Mouse (Mus musculus) testis, adult 2 months (tissue): ENCODE data around the gene Ube3b. TPM values are rescaled to one million over a fixed set of nuclear protein-coding genes. Genes with fewer than 3 reads are reported as not detected.

Source experiments
- H3K27ac ChIP-seq: fragments of 200-500 bp; 2 replicates; pipeline ENCODE4 v1.5.1; 2012; ENCODE audit warnings: low read depth, low read length; ENCODE audit not compliant: control insufficient read depth, insufficient read depth
- H3K27me3 ChIP-seq: fragments of 200-500 bp; 2 replicates; pipeline ENCODE4 v1.6.1; 2012; ENCODE audit warnings: mild to moderate bottlenecking, low read length, moderate library complexity; ENCODE audit not compliant: control insufficient read depth, insufficient read depth
- H3K36me3 ChIP-seq: fragments of 200-500 bp; 2 replicates; pipeline ENCODE4 v1.6.1; 2012; ENCODE audit warnings: mild to moderate bottlenecking, low read length; ENCODE audit not compliant: control insufficient read depth, insufficient read depth
- H3K4me1 ChIP-seq: fragments of 200-500 bp; 2 replicates; pipeline ENCODE4 v1.6.1; 2012; ENCODE audit warnings: low read length; ENCODE audit not compliant: control insufficient read depth, insufficient read depth
- H3K4me3 ChIP-seq: fragments of 200-500 bp; 2 replicates; pipeline ENCODE4 v1.5.1; 2012; ENCODE audit warnings: low read depth, mild to moderate bottlenecking, low read length, moderate library complexity, mixed read lengths; ENCODE audit not compliant: control insufficient read depth
- CTCF ChIP-seq: fragments of 200-500 bp; IDR thresholded peaks from 2 replicates; pipeline ENCODE4 v1.5.1; 2012; ENCODE audit warnings: low read depth, mild to moderate bottlenecking, inconsistent platforms, low read length, moderate library complexity; ENCODE audit not compliant: control insufficient read depth, insufficient read depth, insufficient replicate concordance
- POLR2A ChIP-seq: fragments of 200-500 bp; IDR thresholded peaks from 2 replicates; pipeline ENCODE4 v1.6.1; 2012; ENCODE audit warnings: low read depth, mild to moderate bottlenecking, inconsistent platforms, low read length, moderate library complexity; ENCODE audit not compliant: control insufficient read depth
- polyA plus RNA-seq: library from polyadenylated mRNA; depleted of rRNA; stranded (reverse); fragments of >200 nt; gene quantifications from 2 replicates; pipeline ENCODE4 v1.2.3, GENCODE M21; 2012

Ube3b gene
- polyA plus RNA-seq, 1 experiment: 128 TPM

DNA sequence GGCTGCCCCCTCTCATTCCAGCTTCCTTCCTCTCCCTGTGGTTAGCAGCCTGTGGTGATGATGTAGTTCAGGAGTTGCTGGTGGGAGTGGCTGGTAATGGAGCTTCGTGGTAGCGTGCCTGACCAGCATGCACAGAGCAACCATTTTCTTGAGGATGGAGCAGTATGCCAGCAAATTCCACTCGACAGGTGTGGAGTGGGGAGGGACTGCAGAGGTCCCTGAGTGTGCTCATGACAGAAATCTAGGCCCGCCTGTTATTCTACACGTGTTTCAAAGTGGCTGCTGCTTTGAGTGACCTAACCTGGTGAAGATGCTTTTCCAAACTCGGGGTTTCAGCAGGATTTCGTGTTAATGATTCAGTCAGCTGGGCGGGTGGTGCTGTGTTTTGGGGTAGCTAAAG, 4.0 kb downstream of the Ube3b start:
- H3K27me3 ChIP-seq: no peaks in the 10 kb centered on the region
- no peak for TF ChIP-seq POLR2A
- no peak for TF ChIP-seq CTCF
- H3K4me3 ChIP-seq: no peak overlapping the region
- peaks cover 1% of the 10 kb centered on the region for H3K36me3 ChIP-seq
- no peak overlapping the region for H3K27ac ChIP-seq
- H3K4me1 ChIP-seq: peaks cover 7% of the 10 kb centered on the region

GRCm38 (mm10) chr5:114393169-114393568, 12.8 kb downstream of the Ube3b start:
- no peaks in the 10 kb centered on the region for H3K4me1 ChIP-seq
- no peak overlapping the region for H3K27ac ChIP-seq
- H3K27me3 ChIP-seq: no peaks in the 10 kb centered on the region
- TF ChIP-seq POLR2A: no peak
- no peak for TF ChIP-seq CTCF
- no peak overlapping the region for H3K4me3 ChIP-seq
- H3K36me3 ChIP-seq: no peaks in the 10 kb centered on the region; the same call in none of the 2 replicates

GRCm38 (mm10) chr5:114406592-114406991, 26.2 kb downstream of the Ube3b start:
- no peak overlapping the region for H3K27ac ChIP-seq
- peaks cover 7% of the 10 kb centered on the region for H3K36me3 ChIP-seq
- no peaks in the 10 kb centered on the region for H3K27me3 ChIP-seq
- no peak for TF ChIP-seq POLR2A
- no peak for TF ChIP-seq CTCF
- H3K4me3 ChIP-seq: no peak overlapping the region
- H3K4me1 ChIP-seq: no peaks in the 10 kb centered on the region

GRCm38 (mm10) chr5:114407269-114407668, 26.9 kb downstream of the Ube3b start:
- no peaks in the 10 kb centered on the region for H3K4me1 ChIP-seq
- no peaks in the 10 kb centered on the region for H3K27me3 ChIP-seq
- H3K36me3 ChIP-seq: peaks cover 7% of the 10 kb centered on the region
- TF ChIP-seq POLR2A (no peak), CTCF (no peak)
- no peak overlapping the region for H3K27ac ChIP-seq
- no peak overlapping the region for H3K4me3 ChIP-seq

DNA sequence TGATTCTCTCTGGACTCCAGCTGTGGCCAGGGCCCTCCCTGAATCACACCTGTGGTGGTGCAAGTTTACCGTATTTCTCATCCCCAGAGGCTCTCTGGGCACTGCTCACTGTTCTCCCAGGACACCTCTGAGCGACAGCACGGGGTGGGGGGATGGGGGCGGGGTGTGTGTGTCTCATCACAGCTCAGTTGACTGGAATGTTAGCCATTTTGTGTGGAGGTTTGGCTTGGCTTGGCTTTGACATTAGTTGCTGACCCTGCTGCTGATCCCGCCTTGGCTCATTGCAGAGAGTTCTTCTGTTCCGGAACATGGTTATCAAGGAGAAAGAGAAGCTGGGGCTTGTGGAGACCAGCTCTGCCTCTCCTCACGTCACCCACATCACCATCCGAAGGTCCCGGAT, 27.4 kb downstream of the Ube3b start:
- TF ChIP-seq POLR2A: no peak
- TF ChIP-seq CTCF: no peak
- H3K27ac ChIP-seq: no peak overlapping the region
- H3K4me1 ChIP-seq: no peaks in the 10 kb centered on the region
- H3K27me3 ChIP-seq: no peaks in the 10 kb centered on the region
- H3K36me3 ChIP-seq: peaks cover 5% of the 10 kb centered on the region
- no peak overlapping the region for H3K4me3 ChIP-seq

DNA sequence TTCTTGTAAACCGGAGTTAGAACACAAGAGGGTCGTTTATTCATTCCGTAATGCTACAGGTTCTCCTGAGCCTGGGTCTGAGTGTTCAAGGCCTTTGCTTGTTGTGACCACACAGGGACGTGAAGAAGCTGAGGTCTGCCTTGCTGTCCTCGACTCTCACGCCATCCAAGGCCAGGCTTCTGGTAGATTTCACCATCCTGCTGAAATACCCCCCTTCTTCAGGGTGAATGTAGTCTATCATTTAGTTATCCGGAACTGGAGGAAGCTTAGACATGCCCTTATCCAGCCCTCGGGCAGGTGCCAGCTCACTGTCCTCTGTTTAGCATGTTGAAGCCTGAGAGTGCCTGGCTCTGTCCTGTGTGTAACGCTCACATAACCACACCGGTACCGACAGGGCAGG, 28.4 kb downstream of the Ube3b start:
- H3K4me3 ChIP-seq: no peak overlapping the region
- no peak overlapping the region for H3K27ac ChIP-seq
- no peak for TF ChIP-seq CTCF
- TF ChIP-seq POLR2A: no peak
- no peaks in the 10 kb centered on the region for H3K27me3 ChIP-seq
- no peaks in the 10 kb centered on the region for H3K4me1 ChIP-seq
- no peaks in the 10 kb centered on the region; the same call in none of the 2 replicates for H3K36me3 ChIP-seq

DNA sequence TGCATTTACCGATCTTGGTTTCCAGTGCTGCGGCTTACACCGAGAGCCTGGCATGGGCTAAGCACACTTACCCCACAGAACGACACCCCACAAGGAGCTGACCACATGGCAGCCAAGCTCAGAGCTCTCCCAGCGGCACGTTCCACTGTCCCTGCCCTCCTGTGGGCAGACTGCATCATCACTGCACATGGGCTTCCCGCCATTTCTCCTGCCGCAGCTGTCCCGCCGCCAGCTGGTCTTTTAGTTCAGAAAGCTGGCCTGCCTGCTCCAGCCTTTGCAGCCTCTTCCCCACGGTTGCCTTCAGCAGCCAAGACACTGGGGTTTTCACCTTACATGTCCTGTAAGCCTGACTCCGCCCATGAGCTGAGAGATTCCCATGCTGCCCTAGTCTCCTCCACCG, 30.0 kb downstream of the Ube3b start:
- Histone ChIP-seq H3K36me3 (no peaks in the 10 kb centered on the region; the same call in 1 of the 2 replicates), H3K27me3 (no peaks in the 10 kb centered on the region), H3K4me3 (no peak overlapping the region), H3K4me1 (no peaks in the 10 kb centered on the region), H3K27ac (no peak overlapping the region)
- no peak for TF ChIP-seq POLR2A
- no peak for TF ChIP-seq CTCF
